Mouse (Mus musculus): ENCODE data around the gene Klf9. TPM values are rescaled to one million over a fixed set of nuclear protein-coding genes. Genes with fewer than 3 reads are reported as not detected.

The Klf9 gene
- total and polyA plus RNA-seq, 3 experiments = 21.1 to 70.7 (median 32.4) TPM

DNA sequence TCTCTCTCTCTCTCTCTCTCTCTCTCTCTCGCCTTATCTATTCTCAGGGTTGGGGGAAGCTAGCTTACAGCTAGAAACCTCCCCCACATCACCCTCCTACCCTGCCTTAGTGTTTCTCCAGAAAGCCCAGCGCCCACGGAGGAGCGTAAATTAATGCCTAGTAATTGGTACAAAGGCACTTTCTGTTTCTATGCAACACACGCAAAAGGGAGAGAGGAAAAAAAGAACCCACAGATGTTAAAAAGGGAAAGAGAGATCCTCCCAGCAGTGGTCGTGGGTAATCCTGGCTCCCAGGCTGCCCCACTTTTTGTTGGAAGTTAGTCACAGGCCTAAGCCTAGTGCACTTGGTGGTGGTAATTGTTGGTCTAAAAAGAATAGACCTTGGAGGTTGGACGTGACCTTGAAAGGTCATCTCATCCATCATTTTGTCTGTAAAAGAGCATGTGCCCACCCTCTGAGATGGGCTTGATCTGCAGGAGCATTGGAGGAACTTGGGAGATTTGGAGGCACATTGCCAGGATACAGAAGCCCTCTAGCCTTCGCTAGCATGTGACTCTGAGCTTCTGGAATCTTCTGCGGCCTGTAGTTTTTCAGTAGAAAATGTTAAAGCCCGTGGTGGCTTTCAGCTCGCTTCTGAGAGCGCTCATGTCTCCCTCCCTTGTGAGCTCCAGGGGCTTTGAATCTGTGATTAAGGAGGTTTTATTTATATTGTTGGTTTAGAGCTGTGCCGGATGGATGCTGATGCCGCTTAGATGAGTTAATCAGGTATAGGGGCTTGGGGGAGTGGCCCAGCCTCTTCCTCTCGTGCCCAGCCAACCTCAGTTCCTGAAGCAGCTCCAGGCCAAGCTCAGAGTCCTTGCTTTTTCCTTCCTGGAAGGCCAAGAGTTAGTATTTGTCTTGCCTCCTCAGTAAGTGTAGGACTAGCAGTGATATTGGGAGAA lies 6.3 kb downstream of the Klf9 start:
- ATAC-seq (ENCODE audit: extremely low read depth, insufficient number of reproducible peaks, low FRiP score, poor library complexity, severe bottlenecking) (no peak), DNase-seq (ENCODE audit: low spot score) (no peak)
- H3K4me1 ChIP-seq (ENCODE audit: insufficient read depth, low read depth, low read length) = peaks cover 85% of the 10 kb centered on the region
- peak overlapping the region; percentile 21; the same call in 1 of the 2 replicates for H3K4me3 ChIP-seq (ENCODE audit: low read depth, low read length)
- no peaks in the 10 kb centered on the region for H3K9me3 ChIP-seq (replicated peaks)
- TF ChIP-seq GATA1 (IDR thresholded peaks at IDR 0.05; ENCODE audit: borderline replicate concordance, low read length) = no peak
- no peak for TF ChIP-seq TAL1 (conservative IDR thresholded peaks at IDR 0.05; ENCODE audit: low read depth, low read length)
- TF ChIP-seq POLR2AphosphoS5 (IDR thresholded peaks at IDR 0.05; ENCODE audit: insufficient replicate concordance, low read depth, low read length) = no peak
- no peak for TF ChIP-seq GATA2 (IDR thresholded peaks at IDR 0.05; ENCODE audit: borderline replicate concordance, low read depth, low read length)
- TF ChIP-seq CTCF (IDR thresholded peaks at IDR 0.05; ENCODE audit: low read depth, low read length) = no peak
- H3K36me3 ChIP-seq (replicated peaks) = peaks cover 64% of the 10 kb centered on the region
- no peaks in the 10 kb centered on the region for H3K27me3 ChIP-seq (ENCODE audit: insufficient read depth, low read length)

DNA sequence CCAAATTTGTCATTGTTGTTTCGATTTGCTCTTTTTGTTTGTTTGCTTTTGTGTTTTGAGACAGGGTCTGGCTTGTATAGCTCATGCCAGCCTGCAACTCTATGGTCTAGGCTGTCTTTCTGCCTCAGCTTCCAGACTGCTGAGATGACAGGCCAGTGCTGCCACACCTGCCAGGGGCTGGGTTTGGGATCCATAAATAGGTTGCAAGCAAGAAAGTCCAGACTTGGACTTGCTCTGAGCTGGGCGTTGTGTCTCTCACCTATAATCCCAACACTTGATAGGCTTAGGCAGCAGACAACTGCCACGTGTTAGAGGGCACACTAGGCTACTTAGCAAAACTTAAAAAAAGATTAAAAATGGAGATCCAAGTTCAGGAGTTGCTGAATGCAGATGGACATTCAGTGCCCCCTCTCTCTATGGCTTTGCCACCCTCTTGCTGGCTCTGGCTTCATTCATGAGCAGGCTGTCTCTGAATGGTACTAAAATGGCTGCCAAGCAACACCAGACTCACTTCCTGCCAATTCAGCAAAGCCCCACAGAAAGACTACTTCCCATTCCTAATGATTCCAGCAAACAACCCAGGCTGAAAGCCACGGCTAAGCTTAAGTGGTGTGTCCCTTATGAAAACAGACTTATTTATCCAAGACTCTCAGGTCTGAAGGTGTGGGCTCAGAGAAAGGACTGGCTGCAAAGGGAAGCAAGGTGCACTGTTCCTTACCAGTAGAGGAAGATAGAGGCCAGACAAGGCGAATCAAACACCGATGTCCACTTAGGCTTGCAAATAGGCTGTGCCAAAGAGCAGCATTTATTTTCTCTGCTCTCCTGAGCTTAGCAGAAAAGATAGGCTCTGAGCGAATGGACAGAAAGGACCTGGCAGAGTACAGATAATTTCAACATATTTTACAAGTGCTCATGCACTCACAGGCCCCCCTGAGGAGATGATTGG lies 8.7 kb downstream of the Klf9 start:
- Histone ChIP-seq H3K4me1 (ENCODE audit: insufficient read depth, low read depth, low read length) (peaks cover 94% of the 10 kb centered on the region), H3K36me3 (replicated peaks) (peaks cover 65% of the 10 kb centered on the region), H3K4me3 (ENCODE audit: low read depth, low read length) (peak overlapping the region; percentile 18; the same call in 1 of the 2 replicates), H3K9me3 (replicated peaks) (no peaks in the 10 kb centered on the region), H3K27me3 (ENCODE audit: insufficient read depth, low read length) (no peaks in the 10 kb centered on the region)
- TF ChIP-seq CTCF (IDR thresholded peaks at IDR 0.05; ENCODE audit: low read depth, low read length) (no peak), POLR2AphosphoS5 (IDR thresholded peaks at IDR 0.05; ENCODE audit: insufficient replicate concordance, low read depth, low read length) (no peak), GATA1 (IDR thresholded peaks at IDR 0.05; ENCODE audit: borderline replicate concordance, low read length) (no peak), GATA2 (IDR thresholded peaks at IDR 0.05; ENCODE audit: borderline replicate concordance, low read depth, low read length) (no peak), TAL1 (conservative IDR thresholded peaks at IDR 0.05; ENCODE audit: low read depth, low read length) (no peak)
- no peak for DNase-seq (ENCODE audit: low spot score)
- ATAC-seq (ENCODE audit: extremely low read depth, insufficient number of reproducible peaks, low FRiP score, poor library complexity, severe bottlenecking) = no peak

DNA sequence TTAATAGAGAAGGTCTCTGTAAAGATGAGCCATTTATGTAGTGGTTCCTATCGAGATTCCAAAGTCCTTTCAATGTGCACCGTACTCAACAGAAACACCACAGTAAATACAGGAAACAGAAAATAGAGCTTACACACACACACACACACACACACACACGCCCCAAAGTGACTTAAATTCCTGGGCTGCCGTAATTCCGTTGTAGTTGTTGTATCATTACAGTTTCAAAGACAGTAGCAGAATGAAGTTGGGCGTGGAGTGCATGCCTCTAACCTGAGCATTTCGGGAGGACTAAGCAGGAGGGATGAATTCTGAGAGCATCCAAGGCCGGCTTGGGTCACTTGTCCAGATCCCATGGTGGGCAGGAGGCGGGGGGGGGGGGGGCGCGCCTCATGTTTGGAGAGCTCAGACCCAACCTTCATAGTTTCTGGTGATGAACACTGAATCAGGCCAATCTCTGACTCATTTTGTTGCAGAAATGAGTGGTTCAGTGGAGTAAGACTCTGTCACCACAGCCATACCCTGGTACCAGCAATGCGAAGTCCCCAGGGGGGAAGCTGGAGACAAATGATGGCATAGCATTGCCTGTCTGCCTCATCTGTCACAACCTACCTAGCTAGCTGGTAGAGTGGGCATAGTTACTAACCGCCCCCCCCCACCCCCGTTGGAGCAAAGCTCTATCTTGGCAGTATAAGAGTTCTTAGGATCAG lies 9.7 kb downstream of the Klf9 start:
- Histone ChIP-seq H3K4me1 (ENCODE audit: insufficient read depth, low read depth, low read length) (peaks cover 94% of the 10 kb centered on the region), H3K4me3 (ENCODE audit: low read depth, low read length) (peak overlapping the region; percentile 38; the same call in 1 of the 2 replicates), H3K36me3 (replicated peaks) (peaks cover 63% of the 10 kb centered on the region), H3K27me3 (ENCODE audit: insufficient read depth, low read length) (no peaks in the 10 kb centered on the region), H3K9me3 (replicated peaks) (no peaks in the 10 kb centered on the region)
- no peak for ATAC-seq (ENCODE audit: extremely low read depth, insufficient number of reproducible peaks, low FRiP score, poor library complexity, severe bottlenecking)
- TF ChIP-seq GATA1 (IDR thresholded peaks at IDR 0.05; ENCODE audit: borderline replicate concordance, low read length) (no peak), GATA2 (IDR thresholded peaks at IDR 0.05; ENCODE audit: borderline replicate concordance, low read depth, low read length) (no peak), CTCF (IDR thresholded peaks at IDR 0.05; ENCODE audit: low read depth, low read length) (no peak), TAL1 (conservative IDR thresholded peaks at IDR 0.05; ENCODE audit: low read depth, low read length) (no peak), POLR2AphosphoS5 (IDR thresholded peaks at IDR 0.05; ENCODE audit: insufficient replicate concordance, low read depth, low read length) (no peak)
- DNase-seq (ENCODE audit: low spot score) = no peak

DNA sequence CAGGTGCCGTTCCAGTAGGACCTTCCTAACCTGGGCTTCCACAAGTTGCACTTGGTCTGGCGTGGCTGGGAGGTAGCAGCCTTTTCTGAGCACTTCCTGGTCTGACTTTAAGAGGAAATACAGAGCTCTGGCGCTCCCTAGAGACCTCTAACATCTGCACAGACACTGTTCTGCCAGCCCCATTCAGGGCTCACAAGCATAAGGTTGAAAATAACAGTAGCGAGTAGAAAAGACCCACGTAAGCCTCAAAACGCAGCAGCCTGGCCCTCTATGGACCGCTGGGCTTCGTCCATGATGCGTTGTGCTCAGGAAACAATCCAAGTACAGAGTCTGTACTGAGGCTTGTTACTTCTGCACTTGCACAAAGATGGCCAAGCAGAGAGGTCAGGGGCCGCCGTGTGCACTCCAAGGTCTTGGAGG lies 10.6 kb downstream of the Klf9 start:
- Histone ChIP-seq H3K9me3 (replicated peaks) (no peaks in the 10 kb centered on the region), H3K36me3 (replicated peaks) (peaks cover 55% of the 10 kb centered on the region), H3K4me1 (ENCODE audit: insufficient read depth, low read depth, low read length) (peaks cover 90% of the 10 kb centered on the region), H3K27me3 (ENCODE audit: insufficient read depth, low read length) (no peaks in the 10 kb centered on the region), H3K4me3 (ENCODE audit: low read depth, low read length) (peak overlapping the region; percentile 67)
- DNase-seq (ENCODE audit: low spot score) = peak; percentile 66
- peak; percentile 63 for ATAC-seq (ENCODE audit: extremely low read depth, insufficient number of reproducible peaks, low FRiP score, poor library complexity, severe bottlenecking)
- no peak for TF ChIP-seq GATA1 (IDR thresholded peaks at IDR 0.05; ENCODE audit: borderline replicate concordance, low read length)
- no peak for TF ChIP-seq POLR2AphosphoS5 (IDR thresholded peaks at IDR 0.05; ENCODE audit: insufficient replicate concordance, low read depth, low read length)
- TF ChIP-seq GATA2 (IDR thresholded peaks at IDR 0.05; ENCODE audit: borderline replicate concordance, low read depth, low read length) = no peak
- TF ChIP-seq TAL1 (conservative IDR thresholded peaks at IDR 0.05; ENCODE audit: low read depth, low read length) = no peak
- TF ChIP-seq CTCF (IDR thresholded peaks at IDR 0.05; ENCODE audit: low read depth, low read length) = no peak

DNA sequence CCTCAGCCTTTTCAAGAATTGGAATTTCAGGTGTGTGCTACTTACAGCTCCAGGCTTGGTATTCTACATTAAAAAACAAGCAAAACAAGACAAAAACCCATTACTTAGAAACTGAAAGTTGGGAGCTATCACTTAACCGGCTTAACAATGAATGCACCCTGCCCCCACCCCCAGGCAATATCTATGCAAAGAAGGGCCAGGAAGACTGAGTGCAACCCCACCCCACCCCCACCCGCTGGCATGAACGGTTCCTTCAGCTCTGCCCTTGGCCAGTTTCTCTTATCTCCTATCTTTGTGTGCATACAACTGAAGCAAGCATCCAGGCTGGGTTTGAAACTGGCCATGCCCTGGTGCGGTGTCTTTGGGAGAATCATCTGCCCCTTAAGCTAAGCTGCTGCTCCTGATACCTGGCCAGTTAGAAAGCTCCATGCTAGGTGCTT lies 11.2 kb downstream of the Klf9 start:
- 0 out of 2 replicates have a peak, but pooled peaks have one; percentile 38 for TF ChIP-seq TAL1 (conservative IDR thresholded peaks at IDR 0.05; ENCODE audit: low read depth, low read length)
- TF ChIP-seq POLR2AphosphoS5 (IDR thresholded peaks at IDR 0.05; ENCODE audit: insufficient replicate concordance, low read depth, low read length) = no peak
- H3K4me3 ChIP-seq (ENCODE audit: low read depth, low read length) = peak overlapping the region; percentile 67
- H3K36me3 ChIP-seq (replicated peaks) = peaks cover 53% of the 10 kb centered on the region
- H3K4me1 ChIP-seq (ENCODE audit: insufficient read depth, low read depth, low read length) = peaks cover 86% of the 10 kb centered on the region
- ATAC-seq (ENCODE audit: extremely low read depth, insufficient number of reproducible peaks, low FRiP score, poor library complexity, severe bottlenecking) (peak; percentile 68), DNase-seq (ENCODE audit: low spot score) (peak; percentile 61)
- H3K9me3 ChIP-seq (replicated peaks) = no peaks in the 10 kb centered on the region
- H3K27me3 ChIP-seq (ENCODE audit: insufficient read depth, low read length) = no peaks in the 10 kb centered on the region

All from G1E (cell line).